Mouse (Mus musculus): ENCODE data around the gene Dad1.

Dad1 gene

GRCm38 (mm10) chr14:54224484-54225467 lies 29.1 kb downstream of the Dad1 start:
- DNase-seq (ENCODE audit: low spot score in 2 of 2) = no peak

- DNase-seq (ENCODE audit: low spot score in 2 of 2) = no peak
Measured at GRCm38 (mm10) chr14:54224064-54224417, 29.9 kb downstream of the Dad1 start.

- no peak for DNase-seq (ENCODE audit: low spot score in 2 of 2)
Measured at GRCm38 (mm10) chr14:54223315-54224063, 30.4 kb downstream of the Dad1 start.

- DNase-seq (ENCODE audit: low spot score in 2 of 2) = no peak
Measured at GRCm38 (mm10) chr14:54222289-54222727, 31.6 kb downstream of the Dad1 start.

- DNase-seq (ENCODE audit: low spot score in 2 of 2) = no peak
Measured at GRCm38 (mm10) chr14:54221641-54222040, 32.3 kb downstream of the Dad1 start.

- DNase-seq (ENCODE audit: low spot score in 2 of 2) = no peak
Measured at GRCm38 (mm10) chr14:54220726-54221494, 33.0 kb downstream of the Dad1 start.

GRCm38 (mm10) chr14:54219849-54220248 lies 34.1 kb downstream of the Dad1 start:
- DNase-seq (ENCODE audit: low spot score in 2 of 2) = no peak

- DNase-seq (ENCODE audit: low spot score in 2 of 2) = no peak
Measured at GRCm38 (mm10) chr14:54219256-54219655, 34.6 kb downstream of the Dad1 start.

- no peak for DNase-seq (ENCODE audit: low spot score in 2 of 2)
Measured at GRCm38 (mm10) chr14:54218721-54219120, 35.2 kb downstream of the Dad1 start.

GRCm38 (mm10) chr14:54218233-54218632 lies 35.7 kb downstream of the Dad1 start:
- no peak for DNase-seq (ENCODE audit: low spot score in 2 of 2)

GRCm38 (mm10) chr14:54216126-54216525 lies 37.8 kb downstream of the Dad1 start:
- no peak for DNase-seq (ENCODE audit: low spot score in 2 of 2)

- DNase-seq (ENCODE audit: low spot score in 2 of 2) = no peak
Measured at GRCm38 (mm10) chr14:54214901-54215300, 39.0 kb downstream of the Dad1 start.

- DNase-seq (ENCODE audit: low spot score in 2 of 2) = no peak
Measured at GRCm38 (mm10) chr14:54214477-54214876, 39.4 kb downstream of the Dad1 start.

GRCm38 (mm10) chr14:54213734-54214133 lies 40.2 kb downstream of the Dad1 start:
- no peak for DNase-seq (ENCODE audit: low spot score in 2 of 2)

GRCm38 (mm10) chr14:54211755-54212154 lies 42.1 kb downstream of the Dad1 start:
- DNase-seq (ENCODE audit: low spot score in 2 of 2) = no peak

- no peak for DNase-seq (ENCODE audit: low spot score in 2 of 2)
Measured at GRCm38 (mm10) chr14:54211199-54211598, 42.7 kb downstream of the Dad1 start.

- DNase-seq (ENCODE audit: low spot score in 2 of 2) = no peak
Measured at GRCm38 (mm10) chr14:54210401-54210800, 43.5 kb downstream of the Dad1 start.

GRCm38 (mm10) chr14:54209932-54210331 lies 44.0 kb downstream of the Dad1 start:
- DNase-seq (ENCODE audit: low spot score in 2 of 2) = no peak

GRCm38 (mm10) chr14:54208741-54209140 lies 45.2 kb downstream of the Dad1 start:
- DNase-seq (ENCODE audit: low spot score in 2 of 2) = no peak

GRCm38 (mm10) chr14:54207924-54208323 lies 46.0 kb downstream of the Dad1 start:
- DNase-seq (ENCODE audit: low spot score in 2 of 2) = no peak

GRCm38 (mm10) chr14:54206750-54207550 lies 47.0 kb downstream of the Dad1 start:
- DNase-seq (ENCODE audit: low spot score in 2 of 2) = no peak

All from thymus, postnatal 10 days (tissue).